Mouse (Mus musculus) embryonic facial prominence, embryonic 15.5 days (tissue): ENCODE data around the gene Prss50. TPM values are rescaled to one million over a fixed set of nuclear protein-coding genes. Genes with fewer than 3 reads are reported as not detected.

ENCODE experiments used
- ATAC-seq: fragments of 200-750 bp; cut with Nextera tagmentation; 2 replicates; pipeline ENCODE4 v1.8.0; 2017; ENCODE audit warnings: low read depth, moderate TSS enrichment; ENCODE audit not compliant: insufficient number of reproducible peaks, low FRiP score, low TSS enrichment
- H3K27ac ChIP-seq: fragments of 300-500 bp; sonication (generic); replicated peaks from 2 replicates; pipeline ENCODE4 v1.5.1; 2015; ENCODE audit warnings: mild to moderate bottlenecking, inconsistent platforms
- H3K27me3 ChIP-seq: fragments of 300-500 bp; sonication (generic); 2 replicates; pipeline ENCODE4 v1.6.1; 2015; ENCODE audit warnings: inconsistent platforms
- H3K36me3 ChIP-seq: fragments of 300-500 bp; sonication (generic); 2 replicates; pipeline ENCODE4 v1.6.1; 2015; ENCODE audit warnings: mild to moderate bottlenecking, inconsistent platforms
- H3K4me1 ChIP-seq: fragments of 300-500 bp; sonication (generic); 2 replicates; pipeline ENCODE4 v1.6.1; 2015; ENCODE audit warnings: inconsistent platforms
- H3K4me2 ChIP-seq: fragments of 300-500 bp; sonication (generic); replicated peaks from 2 replicates; pipeline ENCODE4 v1.6.1; 2015; ENCODE audit warnings: mild to moderate bottlenecking, inconsistent platforms
- H3K4me3 ChIP-seq: fragments of 300-500 bp; sonication (generic); replicated peaks from 2 replicates; pipeline ENCODE4 v1.5.1; 2015; ENCODE audit warnings: mild to moderate bottlenecking, inconsistent platforms
- H3K9ac ChIP-seq: fragments of 300-500 bp; sonication (generic); 2 replicates; pipeline ENCODE4 v1.6.1; 2015; ENCODE audit warnings: inconsistent platforms
- H3K9me3 ChIP-seq: fragments of 300-500 bp; sonication (generic); replicated peaks from 2 replicates; pipeline ENCODE4 v1.6.1; 2016; ENCODE audit warnings: inconsistent platforms
- WGBS: fragments of 180-500 bp; shearing (Covaris S2); methylation state at CpG from one replicate; pipeline ENCODE4 v1.1.7; 2015; 5-methylcytosine and 5-hydroxymethylcytosine counted together
- polyA plus RNA-seq: library from polyadenylated mRNA; unstranded; fragments of >200 nt; fragmentation: Nextera tagmentation; extraction: Ambion mirVana; gene quantifications from 2 replicates; pipeline ENCODE4 v1.2.1, GENCODE M21; 2015

Gene Prss50
- polyA plus RNA-seq, 1 experiment from 2014 or later: 0.81 TPM

GRCm38 (mm10) chr9:110890026-110890783 lies 32.4 kb downstream of the Prss50 start:
- Histone ChIP-seq H3K36me3 (peaks cover 8% of the 10 kb centered on the region; the same call in 1 of the 2 replicates), H3K9ac (no peak overlapping the region), H3K4me3 (no peak overlapping the region), H3K4me2 (no peak overlapping the region), H3K27me3 (no peaks in the 10 kb centered on the region), H3K4me1 (peaks cover 4% of the 10 kb centered on the region), H3K27ac (no peak overlapping the region), H3K9me3 (no peaks in the 10 kb centered on the region)
- WGBS: 15% methylated on average over 21 of the region's 21 CpGs
- ATAC-seq: no peak

GRCm38 (mm10) chr9:110891077-110891828 lies 33.5 kb downstream of the Prss50 start:
- Histone ChIP-seq H3K27ac (no peak overlapping the region), H3K4me2 (no peak overlapping the region), H3K9ac (no peak overlapping the region), H3K36me3 (peaks cover 8% of the 10 kb centered on the region; the same call in 1 of the 2 replicates), H3K4me3 (no peak overlapping the region), H3K4me1 (peaks cover 7% of the 10 kb centered on the region), H3K27me3 (no peaks in the 10 kb centered on the region), H3K9me3 (no peaks in the 10 kb centered on the region)
- WGBS: 76% methylated on average over 12 of the region's 12 CpGs
- ATAC-seq: no peak

- H3K9ac ChIP-seq: no peak overlapping the region
- WGBS: 83% methylated on average over 3 of the region's 3 CpGs
- H3K4me1 ChIP-seq: peaks cover 11% of the 10 kb centered on the region
- H3K4me3 ChIP-seq: no peak overlapping the region
- H3K9me3 ChIP-seq: no peaks in the 10 kb centered on the region
- no peaks in the 10 kb centered on the region for H3K27me3 ChIP-seq
- H3K36me3 ChIP-seq: peaks cover 8% of the 10 kb centered on the region; the same call in 1 of the 2 replicates
- no peak for ATAC-seq
- H3K27ac ChIP-seq: no peak overlapping the region
- no peak overlapping the region for H3K4me2 ChIP-seq
Observed at GRCm38 (mm10) chr9:110892552-110892951, 34.8 kb downstream of the Prss50 start.

GRCm38 (mm10) chr9:110893429-110893828 lies 35.7 kb downstream of the Prss50 start:
- H3K27me3 ChIP-seq: no peaks in the 10 kb centered on the region
- no peak for ATAC-seq
- peaks cover 11% of the 10 kb centered on the region for H3K4me1 ChIP-seq
- WGBS: 58% methylated on average over 10 of the region's 10 CpGs
- peaks cover 8% of the 10 kb centered on the region; the same call in 1 of the 2 replicates for H3K36me3 ChIP-seq
- H3K9ac ChIP-seq: no peak overlapping the region
- no peak overlapping the region for H3K27ac ChIP-seq
- H3K4me2 ChIP-seq: no peak overlapping the region
- no peaks in the 10 kb centered on the region for H3K9me3 ChIP-seq
- H3K4me3 ChIP-seq: no peak overlapping the region

GRCm38 (mm10) chr9:110895507-110895906 lies 37.7 kb downstream of the Prss50 start:
- Histone ChIP-seq H3K9me3 (no peaks in the 10 kb centered on the region), H3K27me3 (no peaks in the 10 kb centered on the region), H3K4me1 (peaks cover 7% of the 10 kb centered on the region; the same call in 1 of the 2 replicates), H3K9ac (no peak overlapping the region), H3K4me3 (no peak overlapping the region), H3K27ac (no peak overlapping the region), H3K36me3 (0 out of 2 replicates have a peak, but pooled peaks cover 8% of the 10 kb centered on the region), H3K4me2 (no peak overlapping the region)
- ATAC-seq: no peak
- WGBS: 61% methylated on average over 5 of the region's 5 CpGs

- ATAC-seq: no peak
- Histone ChIP-seq H3K4me3 (no peak overlapping the region), H3K9ac (no peak overlapping the region), H3K36me3 (0 out of 2 replicates have a peak, but pooled peaks cover 6% of the 10 kb centered on the region), H3K27me3 (no peaks in the 10 kb centered on the region), H3K4me2 (no peak overlapping the region), H3K4me1 (peaks cover 7% of the 10 kb centered on the region; the same call in 1 of the 2 replicates), H3K27ac (no peak overlapping the region), H3K9me3 (no peaks in the 10 kb centered on the region)
- WGBS: 31% methylated on average over 7 of the region's 7 CpGs
Observed at GRCm38 (mm10) chr9:110895994-110896393, 38.2 kb downstream of the Prss50 start.

- 11% methylated on average over 6 of the region's 6 CpGs for WGBS
- no peak overlapping the region for H3K27ac ChIP-seq
- H3K36me3 ChIP-seq: 0 out of 2 replicates have a peak, but pooled peaks cover 4% of the 10 kb centered on the region
- no peaks in the 10 kb centered on the region for H3K9me3 ChIP-seq
- H3K4me2 ChIP-seq: no peak overlapping the region
- ATAC-seq: no peak
- H3K4me1 ChIP-seq: peaks cover 7% of the 10 kb centered on the region; the same call in 1 of the 2 replicates
- H3K9ac ChIP-seq: no peak overlapping the region
- no peaks in the 10 kb centered on the region for H3K27me3 ChIP-seq
- no peak overlapping the region for H3K4me3 ChIP-seq
Observed at GRCm38 (mm10) chr9:110896595-110896994, 38.8 kb downstream of the Prss50 start.

- H3K27ac ChIP-seq: no peak overlapping the region
- no peak overlapping the region for H3K4me3 ChIP-seq
- no peaks in the 10 kb centered on the region for H3K27me3 ChIP-seq
- no peak for ATAC-seq
- peaks cover 7% of the 10 kb centered on the region; the same call in 1 of the 2 replicates for H3K4me1 ChIP-seq
- no peaks in the 10 kb centered on the region for H3K36me3 ChIP-seq
- no peaks in the 10 kb centered on the region for H3K9me3 ChIP-seq
- H3K9ac ChIP-seq: no peak overlapping the region
- 52% methylated on average over 10 of the region's 10 CpGs for WGBS
- H3K4me2 ChIP-seq: no peak overlapping the region
Observed at GRCm38 (mm10) chr9:110899451-110900008, 41.8 kb downstream of the Prss50 start.

- Histone ChIP-seq H3K4me1 (peaks cover 5% of the 10 kb centered on the region; the same call in 1 of the 2 replicates), H3K4me2 (no peak overlapping the region), H3K9me3 (no peaks in the 10 kb centered on the region), H3K27me3 (no peaks in the 10 kb centered on the region), H3K4me3 (no peak overlapping the region), H3K36me3 (no peaks in the 10 kb centered on the region), H3K9ac (no peak overlapping the region), H3K27ac (no peak overlapping the region)
- WGBS: 77% methylated on average over 6 of the region's 6 CpGs
- no peak for ATAC-seq
Observed at GRCm38 (mm10) chr9:110901204-110901603, 43.4 kb downstream of the Prss50 start.

- Histone ChIP-seq H3K9ac (no peak overlapping the region), H3K4me2 (no peak overlapping the region), H3K9me3 (no peaks in the 10 kb centered on the region), H3K4me1 (no peaks in the 10 kb centered on the region), H3K4me3 (no peak overlapping the region), H3K36me3 (no peaks in the 10 kb centered on the region), H3K27ac (no peak overlapping the region), H3K27me3 (no peaks in the 10 kb centered on the region)
- WGBS: 61% methylated on average over 4 of the region's 4 CpGs
- no peak for ATAC-seq
Observed at GRCm38 (mm10) chr9:110902271-110902670, 44.5 kb downstream of the Prss50 start.

GRCm38 (mm10) chr9:110907201-110907837 lies 49.6 kb downstream of the Prss50 start:
- Histone ChIP-seq H3K4me2 (no peak overlapping the region), H3K9ac (no peak overlapping the region), H3K36me3 (no peaks in the 10 kb centered on the region), H3K27ac (no peak overlapping the region), H3K4me3 (no peak overlapping the region), H3K4me1 (0 out of 2 replicates have a peak, but pooled peaks cover 4% of the 10 kb centered on the region), H3K9me3 (no peaks in the 10 kb centered on the region), H3K27me3 (no peaks in the 10 kb centered on the region)
- ATAC-seq: no peak
- 88% methylated on average over 11 of the region's 11 CpGs for WGBS
